Mouse (Mus musculus) spleen, adult 2 months (tissue): ENCODE data around the gene Ctla4. TPM values are rescaled to one million over a fixed set of nuclear protein-coding genes. Genes with fewer than 3 reads are reported as not detected.

Experiments used
- DNase-seq, 2 experiments: peaks; one replicate each; pipeline versions ENCODE4 v3.0.0 to v3.0.0-alpha.2; 2012 to 2021; ENCODE audit warnings: low spot score in 2 of 2, low read depth in 1 of 2
- H3K27ac ChIP-seq: fragments of 200-500 bp; 2 replicates; pipeline ENCODE4 v1.5.1; 2012; ENCODE audit warnings: low read length, inconsistent platforms; ENCODE audit not compliant: insufficient read depth
- H3K27me3 ChIP-seq: fragments of 200-500 bp; 2 replicates; pipeline ENCODE4 v1.6.1; 2012; ENCODE audit warnings: mild to moderate bottlenecking, moderate library complexity, low read length, inconsistent platforms; ENCODE audit not compliant: control insufficient read depth, insufficient read depth
- H3K36me3 ChIP-seq: fragments of 200-500 bp; 2 replicates; pipeline ENCODE4 v1.6.1; 2012; ENCODE audit warnings: mild to moderate bottlenecking, low read length, inconsistent platforms; ENCODE audit not compliant: control insufficient read depth, insufficient read depth
- H3K4me1 ChIP-seq: fragments of 200-500 bp; 2 replicates; pipeline ENCODE4 v1.6.1; 2011; ENCODE audit warnings: inconsistent platforms; ENCODE audit not compliant: control insufficient read depth, insufficient read depth, insufficient read length
- H3K4me3 ChIP-seq: fragments of 200-500 bp; 2 replicates; pipeline ENCODE4 v1.5.1; 2011; ENCODE audit warnings: mild to moderate bottlenecking, inconsistent platforms; ENCODE audit not compliant: insufficient read depth, insufficient read length; ENCODE audit errors: extremely low read depth
- CTCF ChIP-seq: fragments of 200-500 bp; IDR thresholded peaks from 2 replicates; pipeline ENCODE4 v1.5.1; 2011; ENCODE audit warnings: mild to moderate bottlenecking, inconsistent platforms; ENCODE audit not compliant: insufficient read depth, insufficient read length, insufficient replicate concordance; ENCODE audit errors: extremely low read depth
- POLR2A ChIP-seq: fragments of 200-500 bp; IDR thresholded peaks from 2 replicates; pipeline ENCODE4 v1.6.1; 2011; ENCODE audit warnings: low read depth, low read length, inconsistent platforms
- WGBS: fragments of 180-500 bp; shearing (Covaris S2); methylation state at CpG from one replicate; pipeline ENCODE4 v1.1.7; 2018; 5-methylcytosine and 5-hydroxymethylcytosine counted together
- polyA plus RNA-seq: library from polyadenylated mRNA; depleted of rRNA; stranded (reverse); fragments of >200 nt; gene quantifications from 2 replicates; pipeline ENCODE4 v1.2.3, GENCODE M21; 2012; rRNA removed

Gene Ctla4
- 2.4 and 2.7 TPM in 2 replicates for polyA plus RNA-seq

DNA sequence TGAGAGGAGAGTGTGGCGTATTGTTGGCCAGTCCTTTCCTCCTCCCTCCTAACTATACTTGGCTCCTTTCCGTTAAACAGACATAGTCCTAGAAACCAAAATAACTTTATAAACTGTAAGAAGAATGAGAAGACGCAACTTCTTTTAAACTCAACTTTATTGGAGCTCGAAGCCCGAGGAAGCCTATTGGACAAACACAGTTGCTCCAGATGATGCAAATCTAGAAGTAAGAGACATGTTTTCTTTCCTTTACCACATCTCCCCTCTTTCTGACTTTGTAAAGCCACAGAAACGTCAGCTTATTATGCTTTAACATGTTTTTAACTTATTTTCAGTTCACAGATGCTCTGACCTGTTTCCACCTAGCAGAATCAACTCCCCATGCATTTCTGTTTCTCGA, at the start of gene Ctla4:
Ctla4 (plus strand) TSS at position 20 of the 400 bp plus-strand sequence.
- 82% methylated on average over 7 of the region's 7 CpGs for WGBS

DNA sequence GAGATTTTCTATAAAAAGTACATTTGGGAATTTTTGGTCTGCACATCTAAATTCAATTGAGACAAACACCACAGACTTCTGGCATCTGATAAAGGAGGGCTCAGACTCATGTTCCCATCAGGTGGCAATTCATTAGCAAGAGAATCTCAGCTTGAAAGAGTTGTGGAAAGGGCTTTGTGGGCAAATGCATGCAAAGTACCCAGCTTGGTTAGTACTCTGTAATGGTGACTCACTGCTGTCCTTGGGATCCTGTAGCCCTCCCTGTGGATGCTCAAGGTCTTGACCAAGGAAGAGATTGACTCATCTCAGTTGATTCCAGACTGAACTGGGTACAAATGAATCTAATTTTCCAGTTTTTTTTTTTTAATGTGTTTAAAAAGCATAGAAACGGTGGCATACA, 47.6 kb upstream of the Ctla4 start:
- H3K27ac ChIP-seq: no peak overlapping the region
- no peaks in the 10 kb centered on the region for H3K36me3 ChIP-seq
- no peak for DNase-seq
- WGBS: 86% methylated on average over 1 of the region's 1 CpGs
- TF ChIP-seq CTCF: no peak
- no peaks in the 10 kb centered on the region for H3K27me3 ChIP-seq
- H3K4me3 ChIP-seq: no peak overlapping the region
- H3K4me1 ChIP-seq: no peaks in the 10 kb centered on the region

More for the DNA sequence above, at the start of gene Ctla4:
- Histone ChIP-seq H3K27ac (no peak within 1 kb of the TSS), H3K27me3 (no peaks in the 10 kb centered on the region), H3K4me3 (no peak within 1 kb of the TSS), H3K36me3 (no peaks in the 10 kb centered on the region), H3K4me1 (no peaks in the 10 kb centered on the region)
- TF ChIP-seq CTCF (no peak), POLR2A (no peak)
- no peak for DNase-seq

DNA sequence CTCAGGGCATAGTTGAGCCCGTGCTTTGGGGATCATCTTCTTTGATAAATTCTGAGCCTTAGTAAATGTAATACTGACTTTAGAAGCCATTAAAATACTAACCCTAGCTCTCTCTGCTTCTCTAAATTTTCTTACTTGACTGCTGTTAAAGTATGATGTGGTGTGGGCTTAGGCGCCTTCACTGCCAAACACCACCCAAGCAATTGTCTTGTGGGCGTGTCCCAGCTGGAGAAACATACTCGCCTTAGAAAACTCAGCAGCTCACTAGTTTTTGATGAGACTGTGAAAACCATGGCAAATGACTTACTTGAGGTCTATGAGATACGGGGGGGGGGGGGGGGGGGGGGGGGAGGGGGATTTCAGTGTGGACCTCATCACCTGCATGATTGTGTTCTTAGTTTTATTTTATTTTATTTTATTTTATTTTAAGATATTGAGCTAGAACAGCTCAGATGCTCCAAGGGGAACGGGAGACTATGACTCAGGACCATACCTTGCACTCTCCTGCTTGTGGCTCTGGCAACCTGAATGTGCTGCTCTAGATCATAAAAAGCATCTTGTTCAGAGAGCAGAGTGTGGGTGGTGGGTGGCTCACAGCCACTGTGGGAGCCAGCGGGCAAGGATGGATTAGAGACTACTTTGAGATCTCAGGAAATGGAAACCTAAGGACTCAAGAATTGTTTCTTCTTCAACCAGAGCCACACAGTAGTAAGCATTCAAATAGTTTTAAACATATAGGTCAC, 41.3 kb upstream of the Ctla4 start:
- H3K4me1 ChIP-seq: no peaks in the 10 kb centered on the region
- no peaks in the 10 kb centered on the region for H3K27me3 ChIP-seq
- no peak overlapping the region for H3K27ac ChIP-seq
- no peak overlapping the region for H3K4me3 ChIP-seq
- no peak for TF ChIP-seq POLR2A
- no peak for TF ChIP-seq CTCF
- DNase-seq: no peak
- H3K36me3 ChIP-seq: no peaks in the 10 kb centered on the region
- WGBS: 78% methylated on average over 7 of the region's 7 CpGs

DNA sequence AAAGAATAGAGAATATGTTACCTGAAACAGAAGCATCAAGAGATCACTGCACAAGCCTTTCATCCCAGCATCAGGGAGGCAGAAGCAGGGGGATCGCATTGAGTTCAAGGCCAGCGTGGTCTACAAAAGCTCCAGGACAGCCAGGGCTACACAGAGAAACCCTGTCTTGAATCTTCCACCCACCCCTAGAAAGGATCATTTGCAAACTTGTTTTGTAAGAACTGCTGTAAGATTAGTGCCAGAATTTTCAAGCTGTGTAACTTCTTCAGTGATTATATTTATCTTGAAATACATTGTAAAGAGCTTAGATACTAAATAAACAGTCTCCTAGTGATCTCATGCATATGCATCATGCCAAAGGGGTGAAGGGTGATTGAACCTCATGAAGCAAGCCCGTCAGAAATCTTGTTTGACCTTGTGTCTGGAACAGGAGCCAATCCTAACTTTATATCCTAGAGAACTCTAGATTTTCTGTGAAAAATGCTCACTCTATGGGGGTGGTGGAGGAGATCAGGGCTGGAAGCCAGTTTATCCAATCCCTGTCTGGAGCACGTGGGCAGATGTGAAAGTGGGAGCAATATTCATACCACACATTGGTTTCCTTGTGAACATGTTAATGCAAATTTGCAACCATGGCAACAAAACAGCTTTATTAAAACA, 40.1 kb upstream of the Ctla4 start:
- no peak overlapping the region for H3K27ac ChIP-seq
- no peak overlapping the region for H3K4me3 ChIP-seq
- no peaks in the 10 kb centered on the region for H3K27me3 ChIP-seq
- no peak for DNase-seq
- WGBS: 87% methylated on average over 4 of the region's 4 CpGs
- no peaks in the 10 kb centered on the region for H3K4me1 ChIP-seq
- no peaks in the 10 kb centered on the region for H3K36me3 ChIP-seq
- TF ChIP-seq POLR2A: no peak
- no peak for TF ChIP-seq CTCF

DNA sequence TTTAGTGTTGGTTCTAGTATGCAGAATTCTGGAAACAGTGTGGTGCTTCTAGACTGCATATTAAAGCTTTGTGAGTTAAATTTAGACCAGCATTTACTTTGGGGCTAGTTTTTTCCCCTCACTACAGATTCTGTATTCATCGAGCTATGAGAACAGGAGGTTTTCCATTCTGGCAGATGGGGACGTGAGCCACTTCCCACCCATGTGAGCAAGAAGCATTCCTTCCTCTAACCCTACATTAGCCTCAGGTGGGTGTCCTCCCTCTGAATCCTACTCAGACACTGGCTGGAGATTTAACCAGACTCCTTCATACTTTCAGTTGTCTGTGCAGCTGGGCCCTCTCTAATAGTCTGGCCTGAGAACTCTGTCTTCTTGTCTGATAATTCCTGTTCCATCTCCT, 37.7 kb upstream of the Ctla4 start:
- Histone ChIP-seq H3K27me3 (no peaks in the 10 kb centered on the region), H3K36me3 (no peaks in the 10 kb centered on the region), H3K27ac (no peak overlapping the region), H3K4me1 (peaks cover 7% of the 10 kb centered on the region; the same call in 1 of the 2 replicates), H3K4me3 (no peak overlapping the region)
- no peak for TF ChIP-seq POLR2A
- no peak for TF ChIP-seq CTCF
- DNase-seq: no peak
- whole genome bisulfite sequencing: 82% methylated on average over 2 of the region's 2 CpGs

DNA sequence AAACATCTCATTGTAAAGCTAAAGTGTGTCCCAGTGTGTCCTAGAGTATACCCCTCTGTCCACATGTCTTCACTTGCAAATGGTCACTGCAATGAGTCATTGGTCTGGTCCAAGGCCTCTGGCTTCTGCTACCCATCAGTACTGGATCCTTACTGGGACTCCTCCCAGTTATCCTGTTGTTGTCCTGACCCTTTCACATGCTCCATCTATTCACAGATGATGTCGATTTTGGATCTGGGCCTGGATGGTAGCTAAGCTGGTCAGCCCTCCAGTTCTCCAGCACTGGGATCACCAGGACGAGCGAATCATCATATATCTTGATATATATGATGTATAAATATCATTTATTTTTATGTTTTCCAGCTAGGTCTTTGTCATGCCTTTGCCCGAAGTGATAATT, 37.0 kb upstream of the Ctla4 start:
- 95% methylated on average over 4 of the region's 4 CpGs for WGBS
- Histone ChIP-seq H3K27me3 (no peaks in the 10 kb centered on the region), H3K4me3 (no peak overlapping the region), H3K4me1 (peaks cover 7% of the 10 kb centered on the region; the same call in 1 of the 2 replicates), H3K36me3 (no peaks in the 10 kb centered on the region), H3K27ac (no peak overlapping the region)
- DNase-seq: no peak
- TF ChIP-seq CTCF: no peak
- TF ChIP-seq POLR2A: no peak

DNA sequence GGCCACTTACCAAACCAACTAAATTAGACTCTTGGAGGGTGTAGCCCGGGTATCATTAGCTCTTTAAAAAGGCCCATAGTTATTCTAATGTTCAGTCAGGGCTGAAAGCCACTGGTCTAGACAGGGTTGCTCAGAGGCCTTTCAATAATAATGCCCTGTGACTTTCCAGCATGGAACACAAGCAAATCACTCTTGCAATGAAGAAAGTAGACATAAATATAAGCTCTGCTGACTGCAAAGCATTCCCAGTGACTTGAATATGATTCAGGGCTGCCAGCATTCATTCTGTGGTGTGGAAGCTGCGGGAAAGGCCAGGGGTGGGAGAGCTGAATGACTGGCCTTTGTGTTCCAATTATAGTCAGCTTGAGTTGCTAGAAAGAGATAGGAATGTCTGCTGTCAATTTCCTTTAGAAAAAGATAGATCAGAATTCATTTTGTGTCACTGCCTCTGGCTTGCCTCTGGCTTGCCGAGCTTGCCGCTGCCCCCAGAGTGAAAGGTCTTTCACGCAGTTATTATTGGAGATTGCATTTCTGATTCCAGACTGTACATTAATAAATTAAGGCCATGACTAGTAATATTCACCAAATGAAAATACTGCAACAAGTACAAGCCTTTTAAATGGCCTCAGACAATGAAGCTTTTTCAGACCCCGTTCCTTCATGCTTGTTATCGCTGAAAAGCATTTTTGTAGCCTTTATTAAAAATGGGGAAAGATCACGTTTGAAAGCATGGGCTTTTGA, 35.6 kb upstream of the Ctla4 start:
- peaks cover 7% of the 10 kb centered on the region; the same call in 1 of the 2 replicates for H3K4me1 ChIP-seq
- TF ChIP-seq POLR2A (no peak), CTCF (no peak)
- no peaks in the 10 kb centered on the region for H3K27me3 ChIP-seq
- H3K4me3 ChIP-seq: no peak overlapping the region
- no peaks in the 10 kb centered on the region for H3K36me3 ChIP-seq
- 91% methylated on average over 8 of the region's 8 CpGs for WGBS
- H3K27ac ChIP-seq: no peak overlapping the region
- DNase-seq: no peak
